Mouse (Mus musculus) c-Kit-positive CD71-positive TER-119-positive erythroid progenitor cells, embryonic 14.5 days (primary cell): ENCODE results near the gene Ext2.
A peak's percentile ranks its signal among the peaks of the same experiment; 100 is the strongest.

ENCODE experiments used
- DNase-seq: peaks from one replicate; pipeline ENCODE4 v3.0.0-alpha.2; 2013; ENCODE audit warnings: low spot score

The Ext2 gene

DNA sequence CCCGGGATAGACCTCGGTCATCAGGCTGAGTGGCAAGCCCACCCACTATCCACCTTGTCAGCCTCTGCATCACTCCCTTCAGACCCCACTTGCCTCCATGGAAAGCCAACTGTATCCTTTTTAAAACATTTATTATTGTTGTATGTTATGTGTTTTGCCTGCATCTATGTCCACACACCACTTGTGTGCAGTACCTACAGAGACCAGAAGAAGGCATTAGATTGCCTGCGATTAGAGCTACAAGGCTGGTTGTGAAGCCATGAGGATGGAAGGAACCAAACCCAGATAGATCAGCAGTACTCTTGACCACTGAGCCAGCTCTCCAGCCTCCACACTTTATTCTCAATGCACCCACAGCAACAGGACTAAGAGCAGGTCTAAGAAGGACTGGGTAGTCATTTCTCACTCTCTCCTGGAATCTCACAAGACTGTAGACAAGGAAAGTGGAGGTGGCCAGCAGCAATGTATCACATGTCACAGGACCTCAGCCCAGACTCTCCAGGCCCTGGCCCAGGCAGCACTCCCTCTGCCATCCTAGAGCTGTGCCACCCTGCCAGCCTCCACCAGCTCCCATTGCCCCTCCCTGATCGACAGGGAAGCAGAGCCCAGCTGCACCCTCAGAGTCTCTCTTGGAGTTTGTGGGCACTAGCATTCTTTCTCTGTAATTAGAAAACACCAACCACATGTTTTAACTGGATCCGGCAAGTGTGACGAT lies 15.7 kb downstream of the Ext2 start:
- no peak for DNase-seq

GRCm38 (mm10) chr2:93805523-93805922 lies 16.8 kb downstream of the Ext2 start:
- DNase-seq: no peak

GRCm38 (mm10) chr2:93805066-93805465 lies 17.3 kb downstream of the Ext2 start:
- DNase-seq: peak; percentile 39

DNA sequence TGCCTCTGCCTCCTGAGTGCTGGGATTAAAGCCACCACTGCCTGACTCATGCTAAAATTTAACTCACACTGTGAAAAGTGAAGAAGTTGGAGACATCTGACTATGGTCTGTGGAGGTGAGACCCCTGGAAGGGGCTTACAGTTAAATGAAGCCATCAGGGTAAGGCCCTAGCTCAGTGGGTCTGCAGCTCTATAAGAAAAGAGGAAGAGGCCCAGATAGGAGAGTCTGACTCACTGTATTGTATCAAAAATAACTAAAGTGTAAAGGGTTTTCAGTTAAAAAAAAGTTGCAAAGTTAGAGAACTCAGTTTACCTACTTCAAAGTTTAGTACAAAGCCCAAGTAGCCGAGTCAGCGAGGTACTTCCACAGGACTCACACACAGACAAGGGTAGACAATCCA lies 19.4 kb downstream of the Ext2 start:
- DNase-seq: no peak

GRCm38 (mm10) chr2:93801097-93801496 lies 21.3 kb downstream of the Ext2 start:
- no peak for DNase-seq

GRCm38 (mm10) chr2:93797162-93797795 lies 25.1 kb downstream of the Ext2 start:
- no peak for DNase-seq

- DNase-seq: no peak
Observed at GRCm38 (mm10) chr2:93794375-93794774, 28.0 kb downstream of the Ext2 start.

DNA sequence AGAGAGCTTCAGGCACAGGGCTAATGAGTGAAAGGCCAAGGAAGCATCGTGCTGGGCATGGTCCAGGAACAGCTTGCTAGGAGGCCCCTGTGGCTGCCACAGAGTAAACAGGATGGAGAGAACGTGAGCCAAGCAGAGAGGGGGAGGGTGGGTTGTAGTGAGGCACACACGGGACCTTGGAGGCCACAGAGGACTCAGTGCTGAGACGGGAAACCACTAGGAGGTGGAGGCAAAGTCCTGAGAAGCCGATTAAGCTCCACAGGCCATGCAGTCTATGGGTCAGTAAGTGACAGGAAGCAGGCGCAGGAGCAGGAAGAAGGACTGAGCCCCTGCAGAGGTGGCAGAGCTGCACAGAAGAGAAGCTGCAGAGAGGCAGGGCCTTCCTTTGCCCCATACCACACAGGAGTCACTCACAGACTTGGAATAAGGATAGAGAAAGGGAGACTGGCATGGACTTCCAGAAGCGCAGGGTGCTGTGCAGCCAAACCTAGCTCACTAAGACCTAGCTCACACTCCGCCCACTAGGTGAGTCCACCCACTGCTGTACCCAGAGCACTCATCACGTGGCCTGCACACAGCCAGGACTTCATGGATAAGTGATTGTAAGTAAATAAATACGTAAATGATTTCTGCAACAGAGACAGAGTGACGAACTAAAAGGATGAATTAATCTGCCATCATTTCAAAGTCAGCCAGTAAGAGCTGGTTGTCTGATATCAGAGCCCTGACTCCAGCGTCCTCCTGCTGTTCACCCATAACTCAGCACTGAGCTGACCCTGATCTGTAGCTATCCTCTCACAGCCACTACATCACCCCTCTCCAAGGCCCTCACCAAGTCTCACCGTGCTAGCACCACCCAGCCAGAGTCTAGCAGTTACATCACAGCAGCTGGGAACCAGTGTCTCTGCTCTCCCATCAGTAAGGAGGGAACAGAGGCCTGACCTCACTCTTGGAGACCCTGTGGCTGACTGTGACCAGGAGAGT lies 30.6 kb downstream of the Ext2 start:
- DNase-seq: no peak

GRCm38 (mm10) chr2:93790798-93791345 lies 31.5 kb downstream of the Ext2 start:
- no peak for DNase-seq

DNA sequence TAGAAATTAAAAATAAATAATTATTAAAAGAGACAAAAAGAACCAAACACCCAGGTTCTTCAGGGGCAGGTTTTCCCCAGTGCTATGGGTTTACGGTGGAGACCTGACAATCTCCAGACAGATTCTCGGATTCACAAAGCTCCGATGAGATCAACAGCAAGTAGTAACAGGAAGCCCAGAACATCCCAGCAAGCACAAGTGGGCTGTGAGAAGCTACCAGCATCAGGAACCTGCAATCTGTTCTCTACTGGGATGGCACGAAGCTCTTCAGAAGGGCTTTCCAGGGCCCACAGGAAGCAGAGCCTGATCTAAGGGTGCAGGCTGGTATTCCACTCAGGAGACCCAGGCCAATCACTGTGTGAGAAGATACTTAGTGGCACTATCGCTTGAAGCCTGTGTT lies 33.8 kb downstream of the Ext2 start:
- no peak for DNase-seq

GRCm38 (mm10) chr2:93786175-93786574 lies 36.2 kb downstream of the Ext2 start:
- DNase-seq: peak; percentile 56

DNA sequence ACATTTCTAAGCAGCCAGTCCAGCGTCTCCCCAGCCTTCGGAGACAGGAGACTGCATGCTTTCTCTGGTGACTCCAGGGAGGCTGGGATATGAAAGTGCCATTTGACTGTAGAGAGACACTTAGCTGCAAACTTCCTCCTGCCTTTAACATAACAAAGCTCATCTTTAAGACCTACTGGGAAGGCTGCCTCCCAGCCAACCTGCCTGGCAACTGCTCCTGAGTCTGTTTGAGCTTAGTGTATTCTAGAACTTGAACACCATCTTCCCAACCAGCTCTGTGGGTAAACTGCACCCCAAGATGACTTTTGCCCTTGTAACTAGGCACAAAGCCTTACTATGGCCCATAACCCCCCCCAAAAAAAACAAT lies 37.0 kb downstream of the Ext2 start:
- DNase-seq: no peak

- DNase-seq: no peak
Observed at GRCm38 (mm10) chr2:93784721-93785431, 37.5 kb downstream of the Ext2 start.

DNA sequence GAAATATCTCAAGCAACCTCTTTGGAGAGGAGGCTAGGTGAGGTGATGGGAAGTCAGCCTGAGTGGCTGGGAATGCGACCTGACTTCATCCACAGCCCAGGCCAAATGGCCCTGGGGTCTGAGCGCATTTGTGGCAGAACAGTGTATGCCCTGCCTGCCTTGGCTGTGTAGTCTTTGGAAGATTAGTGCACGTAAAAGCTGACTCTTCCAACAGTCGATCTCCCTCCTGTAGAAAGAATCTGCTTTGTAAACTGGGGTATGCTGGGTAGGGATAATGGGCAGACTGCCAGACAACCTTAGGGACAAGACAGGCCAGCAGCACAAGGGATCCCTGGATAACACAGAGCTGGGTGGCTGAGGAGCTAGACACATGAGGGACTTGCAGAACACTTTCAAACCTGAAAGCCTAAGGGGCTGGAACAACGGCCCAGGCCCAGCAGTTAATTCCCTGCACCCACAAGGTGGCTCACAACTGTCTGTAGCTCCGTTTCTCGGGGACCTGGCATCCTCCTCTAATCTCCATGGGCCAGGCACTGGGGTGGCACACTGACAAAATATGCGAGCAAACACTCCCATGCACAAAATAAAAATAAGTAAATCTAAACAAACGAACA lies 38.3 kb downstream of the Ext2 start:
- DNase-seq: no peak

GRCm38 (mm10) chr2:93782682-93783081 lies 39.7 kb downstream of the Ext2 start:
- DNase-seq: no peak

- no peak for DNase-seq
Observed at GRCm38 (mm10) chr2:93782156-93782555, 40.2 kb downstream of the Ext2 start.

DNA sequence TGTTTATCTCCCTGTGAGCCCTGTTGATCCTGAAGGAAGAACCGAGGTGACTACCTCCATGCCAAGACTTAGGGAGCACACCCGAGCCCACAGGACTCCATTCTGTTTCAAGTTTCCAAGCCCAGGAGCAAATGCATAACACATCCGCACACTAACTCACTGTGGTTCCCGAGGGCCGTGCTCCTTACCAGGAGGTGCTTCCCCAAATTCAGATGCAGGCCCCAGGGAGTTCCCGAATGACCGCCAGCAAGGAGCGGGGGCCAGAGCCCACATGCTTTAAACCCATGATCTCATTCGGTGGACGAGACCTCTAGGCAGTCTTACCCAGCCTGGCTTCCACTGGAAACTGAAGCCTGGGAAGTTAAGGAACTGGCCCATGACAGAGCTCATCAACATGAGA lies 41.8 kb downstream of the Ext2 start:
- no peak for DNase-seq

- DNase-seq: no peak
Observed at GRCm38 (mm10) chr2:93779897-93780208, 42.5 kb downstream of the Ext2 start.

- no peak for DNase-seq
Observed at GRCm38 (mm10) chr2:93779081-93779896, 43.1 kb downstream of the Ext2 start.

DNA sequence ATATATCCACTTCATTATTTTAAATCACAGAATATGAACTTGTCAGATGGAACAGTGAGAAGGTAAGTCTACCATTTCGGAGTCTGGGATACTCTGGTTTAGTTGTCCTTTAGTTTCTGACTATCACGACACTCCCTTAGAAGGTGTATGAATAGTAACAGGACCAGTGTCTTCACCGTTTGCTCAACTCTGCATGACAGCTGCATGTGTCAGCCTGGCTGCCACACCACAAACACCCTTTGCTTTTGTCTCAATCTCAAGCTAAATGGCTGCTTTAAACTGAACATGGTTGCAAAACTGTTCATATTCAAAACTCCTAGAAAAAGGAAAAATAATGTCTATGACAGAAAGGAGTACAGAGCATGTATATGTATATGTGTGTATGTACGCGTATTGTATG lies 43.8 kb downstream of the Ext2 start:
- no peak for DNase-seq

DNA sequence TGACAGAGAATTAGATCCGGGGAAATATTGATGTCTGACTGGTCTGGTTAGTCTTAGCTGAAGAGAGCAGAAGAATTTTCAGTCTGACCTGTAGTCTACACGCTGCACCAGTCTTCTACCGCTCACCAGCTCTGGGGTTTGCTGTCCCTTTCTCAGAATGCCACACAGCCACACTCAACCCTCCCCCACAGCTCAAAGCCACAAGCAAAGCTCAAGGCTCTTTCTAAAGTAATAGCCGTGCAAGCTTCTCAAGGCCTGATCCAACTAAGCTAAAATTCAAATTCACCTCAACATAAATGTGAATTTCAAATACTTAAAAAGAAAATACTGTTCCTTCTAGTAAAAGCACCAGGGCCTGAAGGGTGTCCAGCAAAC lies 45.3 kb downstream of the Ext2 start:
- DNase-seq: no peak
